Mouse (Mus musculus) erythroid progenitor cell, adult 5-6 weeks (primary cell): ENCODE measurements around the gene Pde4b. TPM values are rescaled to one million over a fixed set of nuclear protein-coding genes. Genes with fewer than 3 reads are reported as not detected.

Experiments used
- ATAC-seq: replicated peaks from 2 replicates; pipeline ENCODE4 v1.8.0; 2016; ENCODE audit warnings: moderate number of reproducible peaks, mild to moderate bottlenecking, moderate TSS enrichment, inconsistent platforms; ENCODE audit not compliant: poor library complexity, low FRiP score, severe bottlenecking
- total RNA-seq, 2 experiments: library from RNA; stranded (forward) in 1 of 2; stranded (reverse) in 1 of 2; fragments of 150-400 nt in 1 of 2; fragments of 186-747, 209-891 nt in 1 of 2; gene quantifications; 2 replicates each; pipeline versions ENCODE4 v1.2.3 to v1.2.4; 2015 to 2017; ENCODE audit warnings: low replicate concordance in 2 of 2

Pde4b gene
- total RNA-seq, 2 experiments from 2014 or later, result 5.4 to 14.7 TPM

DNA sequence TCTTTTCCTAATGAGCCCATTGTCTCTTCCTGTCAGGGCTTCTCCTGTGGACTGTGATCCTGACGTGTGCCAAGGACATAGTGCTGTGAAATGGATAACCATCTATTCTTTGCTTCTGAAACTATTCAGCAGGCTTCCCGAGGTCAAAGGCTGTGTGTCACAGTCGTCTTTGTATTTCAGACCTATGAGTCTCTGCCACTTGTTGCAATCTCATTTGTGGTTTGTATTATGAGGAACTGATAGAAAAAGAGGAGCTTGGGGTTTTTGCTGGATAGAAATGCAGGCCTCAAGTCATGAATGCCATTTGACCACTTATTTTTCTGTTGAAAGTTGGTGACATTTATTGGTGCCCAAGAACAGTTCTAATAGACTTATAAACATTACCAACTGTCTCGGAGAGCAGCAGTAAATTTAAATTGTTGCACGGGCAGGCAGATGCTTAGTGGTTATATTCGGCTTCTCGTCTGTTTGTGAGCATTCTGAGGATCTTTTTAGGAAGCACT, 85.4 kb downstream of the Pde4b start:
- ATAC-seq, result no peak

DNA sequence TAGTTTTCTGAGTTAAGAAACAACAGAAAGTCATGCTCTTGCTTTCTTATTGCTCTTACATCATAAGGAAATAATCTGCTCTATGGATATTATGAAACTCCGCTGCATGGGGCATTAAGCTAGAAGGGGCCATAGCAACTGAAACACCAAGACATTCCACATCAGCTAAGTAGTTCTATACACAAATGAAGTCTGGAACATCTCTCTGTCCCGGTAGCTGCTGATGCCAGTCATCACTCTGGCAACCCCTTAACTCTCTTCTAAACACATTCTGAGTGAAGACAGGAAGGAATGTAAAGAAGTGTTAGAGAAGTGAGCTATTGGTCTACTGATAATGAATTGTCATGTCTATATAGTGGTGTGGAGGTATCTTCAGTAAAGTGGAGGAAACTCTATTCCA, 88.6 kb downstream of the Pde4b start:
- no peak for ATAC-seq

DNA sequence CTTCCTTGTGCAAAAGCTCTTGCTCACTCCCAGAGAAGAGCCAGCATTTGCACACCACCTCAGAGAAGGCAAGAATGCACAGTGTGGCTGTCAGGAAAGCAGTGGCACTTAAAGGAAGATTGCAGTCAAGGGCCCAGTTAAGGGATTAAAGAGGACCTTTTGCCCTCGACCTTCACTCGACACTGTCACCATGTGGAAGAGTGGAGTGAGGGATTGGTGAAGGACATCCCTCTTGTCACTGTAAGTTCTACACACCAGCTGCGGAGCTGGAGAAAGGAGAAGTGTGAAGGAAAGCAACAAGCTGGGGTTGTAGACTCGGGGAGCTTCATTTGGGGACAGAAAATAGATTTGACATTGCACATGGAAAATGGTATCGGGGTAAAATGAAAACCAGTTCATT, 89.9 kb downstream of the Pde4b start:
- no peak for ATAC-seq

DNA sequence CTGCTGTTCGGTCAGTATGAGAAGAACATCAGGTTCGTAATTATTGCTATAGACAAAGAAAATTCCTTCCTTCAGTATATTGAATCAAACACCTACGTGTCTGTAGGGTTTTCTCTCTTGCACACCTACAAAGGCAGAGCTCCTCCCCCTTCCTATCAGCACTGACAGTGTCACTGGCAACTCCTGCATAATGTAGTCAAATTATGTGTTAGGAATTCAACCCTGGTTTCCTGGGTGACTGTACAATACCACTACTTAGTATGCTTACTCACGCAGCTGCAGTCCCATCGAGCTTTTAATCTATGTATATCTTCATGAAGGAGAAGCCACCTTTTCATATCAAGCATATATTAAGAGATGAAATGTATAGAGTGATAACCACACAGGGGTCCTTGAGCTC, 99.5 kb downstream of the Pde4b start:
- no peak for ATAC-seq

DNA sequence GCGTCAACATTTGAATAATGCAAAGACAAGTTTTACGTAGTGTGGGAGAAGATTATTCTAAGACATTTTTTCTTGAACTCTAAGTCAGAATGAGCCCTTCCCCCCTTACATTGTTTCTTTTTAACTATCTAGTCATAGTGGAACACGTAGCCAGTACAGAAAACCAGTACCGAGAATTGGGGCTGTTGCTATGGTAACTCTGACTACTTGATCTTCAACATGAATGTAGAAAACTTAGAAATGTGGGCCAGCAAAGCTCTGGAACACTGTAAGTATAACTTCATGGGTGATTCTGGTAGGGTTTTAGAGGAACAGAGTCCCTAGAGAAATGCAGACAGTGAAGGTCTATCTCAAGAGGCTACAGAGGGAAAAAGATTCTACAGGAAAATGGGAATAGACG, 110.4 kb downstream of the Pde4b start:
- ATAC-seq, result no peak

DNA sequence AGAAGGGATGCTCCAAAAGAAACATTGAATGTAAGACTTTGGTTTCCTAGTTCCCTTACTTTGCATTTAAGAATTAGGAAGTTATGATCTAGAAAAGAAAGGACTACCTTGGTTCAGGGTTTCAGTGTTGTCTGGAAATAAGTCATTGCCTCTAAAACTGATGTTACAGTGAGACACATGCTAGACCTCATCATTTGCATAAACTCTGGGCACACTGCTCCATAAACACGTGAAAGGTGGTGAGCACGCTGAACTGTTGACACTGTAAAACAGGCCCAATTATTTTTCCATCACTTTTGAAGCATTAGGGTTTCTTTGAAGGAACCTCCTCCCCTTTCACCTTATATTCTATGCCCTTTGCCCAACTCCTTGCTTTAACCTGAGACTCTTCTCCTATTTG, 122.4 kb downstream of the Pde4b start:
- no peak for ATAC-seq

DNA sequence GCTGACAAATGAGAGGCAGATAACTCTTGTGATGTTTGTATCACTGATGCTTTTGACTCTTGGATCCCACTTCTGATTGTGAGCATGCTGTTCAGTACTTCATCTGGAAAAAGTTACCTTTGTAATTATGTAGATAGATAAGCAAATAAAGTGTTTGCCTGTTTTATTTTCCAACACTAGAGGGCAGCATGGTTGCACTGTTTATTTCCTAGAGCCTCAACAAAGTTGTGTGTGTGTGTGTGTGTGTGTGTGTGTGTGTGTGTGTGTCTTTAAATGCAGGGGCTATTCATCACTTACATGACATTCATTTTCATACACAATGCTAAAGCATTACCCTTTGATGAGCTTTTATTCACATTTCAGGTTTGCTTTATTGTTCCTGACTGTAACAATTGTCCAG, 139.4 kb downstream of the Pde4b start:
- ATAC-seq, result no peak

DNA sequence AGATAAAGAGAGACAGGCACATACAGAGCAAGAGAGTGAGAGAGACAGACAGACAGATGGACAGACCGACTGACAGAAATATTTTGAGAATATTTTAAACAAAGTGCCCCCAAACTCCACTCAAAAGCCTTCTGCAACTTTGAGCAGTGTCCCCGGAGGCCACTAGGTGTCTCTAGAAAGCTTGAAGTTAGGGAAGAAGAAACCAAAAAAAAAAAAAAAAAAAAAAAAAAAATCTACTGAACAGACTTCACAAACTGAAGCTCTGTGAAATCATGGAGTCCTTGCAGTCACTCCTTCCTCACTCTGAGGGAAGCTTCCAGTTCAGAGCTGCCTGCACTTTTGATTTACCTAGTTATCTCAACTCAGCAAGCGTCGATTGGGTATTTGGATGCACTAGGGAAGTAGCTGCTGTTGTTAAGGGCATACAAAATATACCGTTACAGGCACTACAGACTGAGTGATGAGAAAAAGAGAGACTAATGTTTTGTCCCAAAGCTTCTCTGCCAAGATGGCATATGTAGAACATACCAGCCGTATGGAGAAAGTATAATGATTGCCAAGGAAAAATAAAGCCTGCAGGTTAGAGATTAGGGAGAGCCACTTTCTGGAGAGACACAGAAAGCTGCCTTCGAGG, 141.7 kb downstream of the Pde4b start:
- no peak for ATAC-seq

DNA sequence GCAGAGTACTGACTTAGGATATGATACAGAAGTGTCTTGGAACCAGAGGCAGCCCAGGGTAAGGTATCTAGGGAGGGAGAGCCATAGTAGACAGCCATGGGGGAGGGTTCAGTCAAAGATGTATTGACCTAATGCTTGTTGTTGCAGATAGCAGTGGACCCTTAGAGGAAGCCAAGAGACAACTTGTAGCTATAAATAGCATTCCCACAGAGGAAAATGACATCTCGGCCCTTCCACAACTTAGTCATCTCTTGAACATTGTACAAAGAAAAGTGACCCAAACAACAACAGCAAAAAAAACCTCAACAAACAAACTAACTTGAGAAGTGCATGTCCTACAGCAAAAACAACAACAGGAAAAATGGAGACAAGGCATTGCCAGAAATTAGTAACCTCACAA, 143.6 kb downstream of the Pde4b start:
- no peak for ATAC-seq

DNA sequence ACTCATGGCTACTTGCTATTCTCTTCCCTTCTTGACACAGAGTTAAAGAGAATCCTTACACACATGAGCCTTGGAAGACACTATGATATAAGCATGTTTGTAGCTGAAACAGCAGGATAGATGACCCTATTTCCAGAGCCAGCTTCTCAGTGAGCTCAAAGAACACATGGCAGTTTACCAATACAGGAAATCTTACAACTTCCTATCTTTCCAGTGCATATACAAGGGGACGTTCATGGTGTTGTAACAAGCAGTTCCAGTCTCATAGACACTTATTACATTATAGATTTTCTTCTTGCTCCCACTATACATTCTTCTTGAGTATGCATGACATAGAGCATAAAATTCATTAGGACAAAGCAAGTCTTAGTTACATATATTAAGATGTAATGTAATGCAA, 146.3 kb downstream of the Pde4b start:
- ATAC-seq, result no peak

DNA sequence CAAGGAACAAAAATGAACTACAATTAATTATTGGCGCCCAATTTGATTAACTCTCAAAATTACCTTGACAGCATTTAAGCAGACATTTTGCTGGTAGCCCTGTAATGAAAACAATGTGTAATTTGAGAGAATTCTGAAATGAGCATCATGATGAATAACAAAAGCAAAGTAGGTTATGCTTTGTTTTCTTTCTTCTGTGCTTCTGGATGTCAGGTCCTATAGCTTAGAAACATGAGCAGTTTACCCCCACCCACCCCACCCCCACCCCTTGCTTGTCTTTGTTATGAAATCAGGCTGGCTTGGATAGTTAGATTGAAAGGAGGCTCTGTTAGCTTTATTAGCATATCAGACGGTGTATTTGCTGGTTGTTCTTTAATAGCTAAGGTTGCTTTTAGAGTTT, 147.8 kb downstream of the Pde4b start:
- ATAC-seq, result no peak

DNA sequence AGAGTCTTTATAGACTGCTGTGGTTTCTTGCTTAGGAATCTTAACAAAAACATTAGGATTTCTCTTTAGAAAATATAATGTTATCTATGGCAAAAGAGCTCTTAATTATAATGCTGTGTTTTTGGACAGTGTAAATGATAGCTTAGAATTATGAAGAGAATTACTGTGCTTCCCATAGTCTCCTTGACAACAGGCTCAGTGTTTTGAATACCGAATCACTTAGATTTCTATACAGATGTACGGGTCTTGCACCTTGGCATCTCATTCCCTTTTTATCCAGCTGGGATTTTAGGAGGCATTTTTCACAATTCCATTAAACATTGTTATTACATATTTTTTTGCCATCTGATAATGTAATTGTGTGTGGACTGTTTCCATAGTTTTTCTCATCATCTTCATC, 151.8 kb downstream of the Pde4b start:
- no peak for ATAC-seq

DNA sequence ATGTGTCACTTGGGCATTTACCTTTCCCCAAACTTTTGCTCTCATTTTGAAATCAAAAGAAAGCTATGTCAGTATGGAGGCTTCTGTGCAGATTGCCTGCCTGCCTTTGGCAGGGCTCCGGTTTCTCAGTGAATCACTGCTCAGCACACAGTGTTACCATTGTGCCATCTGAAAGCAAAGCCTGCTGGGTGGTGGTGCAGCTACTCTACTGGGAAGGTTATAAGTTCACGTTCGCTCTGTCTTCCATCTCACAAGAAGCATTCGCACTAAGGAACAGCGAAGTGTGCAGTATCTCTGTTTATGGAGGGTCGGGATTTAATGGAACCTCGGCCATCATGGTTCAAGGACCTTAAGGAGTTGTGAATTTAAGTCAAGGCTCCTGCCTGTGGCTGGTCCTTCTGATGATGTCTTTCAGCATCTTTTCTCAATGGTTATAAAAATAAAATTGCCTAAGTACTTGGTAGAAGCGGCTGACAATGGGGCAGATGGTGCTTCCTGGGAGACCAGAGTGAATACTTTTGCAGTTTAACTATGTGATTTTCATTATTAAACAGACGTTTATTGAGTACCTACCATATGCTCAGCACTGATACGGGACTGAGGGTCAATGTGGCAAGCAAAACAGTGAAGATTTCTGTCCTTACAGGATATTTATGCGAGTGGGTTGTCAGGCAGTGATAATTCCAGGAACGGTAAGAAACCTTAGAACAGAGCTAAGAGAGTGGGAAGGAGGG, 152.5 kb downstream of the Pde4b start:
- ATAC-seq, result no peak

DNA sequence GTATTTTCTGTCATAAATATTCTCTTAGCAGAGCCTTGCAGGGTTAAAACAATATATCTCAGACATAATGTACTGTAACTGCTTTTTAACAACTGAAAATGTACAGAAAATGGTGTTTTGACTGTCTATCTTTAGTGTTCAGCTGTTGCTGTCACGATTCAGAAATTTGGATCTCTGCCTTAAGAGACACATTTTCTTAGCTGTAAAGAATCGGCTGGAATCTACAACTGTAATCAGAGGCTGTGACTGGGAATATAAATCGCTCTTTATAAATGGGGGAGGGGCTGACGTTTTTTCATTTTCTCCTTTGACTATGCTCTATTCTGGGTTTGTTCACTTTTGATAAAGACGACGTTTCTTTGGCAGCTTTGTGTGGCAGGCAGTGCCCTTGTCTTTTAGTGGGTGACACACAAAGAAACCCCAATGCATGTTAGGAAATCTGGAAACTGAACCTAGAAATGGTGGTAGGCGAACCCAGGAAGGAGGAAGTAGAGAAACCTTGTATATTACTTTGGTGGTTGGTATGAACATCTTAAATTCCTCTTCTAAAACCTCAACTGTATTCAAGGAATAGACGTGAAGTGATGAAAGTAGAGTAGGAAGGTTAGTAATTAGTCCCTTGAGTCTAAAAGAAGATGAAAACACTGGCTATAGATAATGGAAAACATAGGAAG, 153.5 kb downstream of the Pde4b start:
- no peak for ATAC-seq

DNA sequence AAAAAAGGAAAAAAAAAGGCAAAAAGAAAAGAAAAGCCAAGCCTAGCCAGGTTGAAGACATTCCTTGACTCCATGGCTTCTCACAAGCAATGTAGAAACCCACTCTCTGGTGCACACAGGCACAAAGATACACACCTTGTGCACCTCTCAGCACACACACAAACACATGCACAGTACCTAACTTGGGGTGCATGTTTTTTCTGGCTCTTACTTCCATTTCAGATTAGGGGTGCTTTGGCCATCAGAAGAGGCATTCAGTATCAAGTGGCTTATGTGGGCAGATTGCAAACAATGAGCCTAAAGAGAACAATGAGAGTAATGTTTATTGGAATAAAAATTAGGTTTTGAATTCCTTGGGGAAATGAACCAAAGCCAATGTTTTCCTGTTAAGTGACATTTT, 166.7 kb downstream of the Pde4b start:
- no peak for ATAC-seq

DNA sequence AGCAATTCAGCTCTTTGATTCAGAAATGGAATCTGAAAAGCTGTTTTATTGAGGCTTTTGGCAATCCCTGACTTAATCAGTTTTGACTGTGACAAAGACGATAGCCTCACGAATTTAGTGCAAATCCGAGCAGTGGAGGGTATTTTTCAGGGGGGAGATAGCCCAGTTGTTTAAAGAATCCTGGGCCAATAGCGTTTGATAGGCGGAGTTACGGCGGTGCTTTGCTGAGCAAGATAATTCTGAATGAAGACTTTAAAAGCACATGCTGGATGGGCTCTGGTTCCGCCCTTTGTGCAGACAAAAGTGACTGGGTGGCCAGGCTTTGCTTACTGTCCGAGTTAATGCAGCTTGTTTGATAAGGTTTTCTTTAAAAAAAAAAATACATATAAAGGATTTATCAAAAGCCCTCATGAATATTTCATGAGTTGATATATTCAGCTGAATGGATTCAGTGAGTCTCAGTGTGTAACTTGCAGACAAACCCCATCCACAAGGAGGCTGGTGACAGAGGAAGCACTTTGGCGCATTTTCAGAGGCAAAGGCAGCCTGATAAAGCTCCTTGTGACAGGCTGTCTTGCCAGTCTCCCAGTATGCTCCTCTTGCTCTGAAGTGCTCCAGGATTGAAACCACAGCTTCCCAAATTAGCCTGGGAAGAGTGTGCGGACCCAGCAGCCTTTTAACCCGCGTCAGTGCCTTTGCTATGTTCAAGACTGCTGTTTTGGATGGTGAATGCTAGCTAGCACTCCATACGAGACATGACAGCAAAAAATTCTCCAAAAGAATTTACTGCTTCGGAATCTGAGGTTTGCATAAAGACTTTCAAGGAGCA, 167.3 kb downstream of the Pde4b start:
- ATAC-seq, result no peak

DNA sequence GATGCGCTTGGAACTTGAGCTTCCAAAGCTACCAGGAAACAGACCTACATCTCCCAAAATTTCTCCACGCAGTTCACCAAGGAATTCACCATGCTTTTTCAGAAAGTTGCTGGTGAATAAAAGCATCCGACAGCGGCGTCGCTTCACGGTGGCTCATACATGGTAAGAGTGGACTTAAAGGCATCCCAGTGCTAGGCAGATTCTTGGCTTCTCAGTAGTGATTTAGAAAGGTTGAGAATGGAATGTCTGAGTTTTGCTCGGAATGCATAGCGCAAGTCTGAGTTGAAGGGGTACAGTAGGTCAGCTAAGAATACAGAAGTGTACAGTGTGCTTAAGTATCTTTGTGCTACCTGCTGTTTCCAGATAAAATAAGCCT, 167.9 kb downstream of the Pde4b start:
- no peak for ATAC-seq

DNA sequence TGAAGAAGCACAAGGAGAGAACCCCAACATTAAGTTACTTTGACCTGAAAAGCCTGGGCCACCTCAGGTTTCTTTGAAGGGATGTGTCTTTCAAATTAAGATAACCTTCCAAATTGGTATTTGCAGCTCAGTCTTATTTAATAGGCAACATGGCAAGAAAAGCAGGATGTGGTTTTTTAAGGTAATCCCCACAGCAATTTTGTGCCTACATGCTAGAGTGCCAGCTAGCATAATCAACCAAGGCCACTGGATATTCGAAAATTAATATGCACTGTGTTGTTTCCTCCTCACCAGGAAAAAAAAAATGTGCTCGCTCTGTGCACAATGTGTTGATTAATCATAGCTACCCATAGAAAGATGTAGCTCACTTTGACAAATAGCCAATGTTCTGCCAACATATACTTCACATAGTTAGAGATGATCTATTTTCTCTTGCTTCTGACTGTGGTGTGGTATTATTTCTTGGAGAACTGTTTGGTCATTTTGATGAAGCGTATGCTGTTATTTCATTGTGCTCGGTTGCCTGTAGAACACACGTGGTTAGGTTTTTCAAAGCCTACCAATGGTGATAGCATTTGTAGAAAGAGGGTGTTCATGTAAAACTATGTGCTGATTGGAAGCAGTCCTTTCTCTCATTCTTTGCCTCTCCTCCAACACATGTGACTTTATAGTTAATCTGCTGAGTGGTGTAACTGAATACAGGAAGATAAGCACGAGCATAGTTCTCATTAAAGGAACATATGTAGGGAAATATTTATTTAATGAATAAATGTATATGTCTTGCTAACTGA, 169.0 kb downstream of the Pde4b start:
- ATAC-seq, result no peak

DNA sequence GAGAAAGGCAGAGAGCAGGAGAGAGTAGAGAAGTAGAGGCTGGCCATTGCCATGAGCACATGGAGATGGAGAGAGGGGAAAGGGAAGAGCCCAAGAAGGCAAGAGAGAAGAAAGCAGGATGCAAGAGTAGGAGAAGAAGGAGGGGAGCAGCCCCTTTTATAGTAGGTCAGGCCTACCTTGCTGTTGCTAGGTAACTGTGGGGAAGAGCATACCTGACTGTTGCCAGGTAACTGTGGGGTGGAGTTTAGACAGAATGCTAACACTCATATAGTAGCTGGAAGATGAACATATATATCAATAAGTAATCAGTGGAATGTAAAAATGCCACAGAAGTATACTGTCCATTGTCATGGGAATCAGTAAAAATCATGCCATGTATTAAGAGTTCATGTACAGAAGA, 172.9 kb downstream of the Pde4b start:
- no peak for ATAC-seq

DNA sequence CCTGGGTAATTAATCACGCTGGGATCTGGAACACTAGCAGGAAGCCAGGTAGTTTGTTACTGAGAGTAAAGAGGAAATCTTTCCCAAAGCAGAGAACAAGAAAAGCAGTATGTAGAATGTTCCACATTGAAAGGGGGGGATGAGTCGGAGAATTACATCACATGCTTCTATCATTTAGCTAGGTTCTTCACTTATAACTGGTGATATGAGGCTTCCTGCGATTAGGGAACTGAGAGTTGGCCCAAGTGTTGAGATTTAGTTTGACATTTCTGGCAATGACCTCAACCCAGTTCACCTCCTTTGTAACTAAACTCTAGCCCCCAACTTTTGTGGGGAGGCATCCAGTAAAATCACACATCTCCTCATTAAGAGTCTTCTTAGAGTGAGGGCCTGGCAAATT, 185.0 kb downstream of the Pde4b start:
- ATAC-seq, result no peak
